Mouse (Mus musculus) ES-Bruce4 (cell line): ENCODE data around the gene Scand1.

Source experiments
- EP300 ChIP-seq: IDR thresholded peaks from 2 replicates; pipeline ENCODE4 v1.6.1; 2011; ENCODE audit warnings: low read depth, low read length; ENCODE audit not compliant: insufficient read depth
- POLR2A ChIP-seq: IDR thresholded peaks from one replicate; pipeline ENCODE4 v1.8.1; 2011; ENCODE audit warnings: low read length; ENCODE audit not compliant: insufficient read depth

DNA sequence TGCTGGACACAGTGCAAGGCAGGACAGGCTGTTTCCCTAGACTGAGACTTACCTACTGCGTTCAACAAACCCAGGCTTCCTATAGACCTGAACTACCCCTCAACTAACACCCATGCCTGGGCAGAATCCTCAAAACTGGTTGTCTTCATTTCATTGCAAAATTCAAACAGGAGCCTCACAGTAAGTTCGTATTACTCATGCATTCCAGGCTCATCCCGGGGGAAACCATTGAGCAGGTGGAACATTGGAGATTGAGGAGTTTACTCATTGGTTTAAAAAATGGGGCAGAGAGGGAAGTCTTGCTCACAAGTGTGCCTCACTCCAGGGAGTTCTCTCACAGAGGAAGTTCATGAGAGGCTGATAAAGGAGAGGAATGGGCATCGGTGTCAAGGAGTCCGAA lies 2.0 kb downstream of the Scand1 start:
- TF ChIP-seq EP300, result no peak
- TF ChIP-seq POLR2A, result no peak
